Mouse (Mus musculus) lung, postnatal 0 days (tissue): ENCODE measurements around the gene 4930404N11Rik.

ENCODE experiments used
- CTCF ChIP-seq: IDR thresholded peaks from 2 replicates; pipeline ENCODE4 v1.5.1; 2016; ENCODE audit warnings: antibody characterized with exemption, mild to moderate bottlenecking
- EP300 ChIP-seq: IDR thresholded peaks from 2 replicates; pipeline ENCODE4 v1.6.1; 2016; ENCODE audit warnings: antibody characterized with exemption, mild to moderate bottlenecking, control low read depth

GRCm38 (mm10) chr10:81349961-81350350, 15.7 kb downstream of the 4930404N11Rik start:
- TF ChIP-seq EP300: no peak
- no peak for TF ChIP-seq CTCF
